Mouse (Mus musculus): ENCODE results near the gene Gpx4. TPM values are rescaled to one million over a fixed set of nuclear protein-coding genes. Genes with fewer than 3 reads are reported as not detected.
A peak's percentile ranks its signal among the peaks of the same experiment; 100 is the strongest.
"Not testable (repeated sequence)": the region's sequence is repeated elsewhere in the genome, so short reads cannot be mapped to it uniquely, and the experiment has no call there.

The Gpx4 gene
- polyA plus RNA-seq, 1 experiment from 2014 or later: 1,058 TPM

GRCm38 (mm10) chr10:80032799-80033480, 14.0 kb upstream of the Gpx4 start:
- TF ChIP-seq EP300 (IDR thresholded peaks at IDR 0.05) (no peak; the same call in none of the 2 replicates), CTCF (IDR thresholded peaks at IDR 0.05) (no peak)
- Histone ChIP-seq H3K4me3 (ENCODE audit: low read depth, low read length) (no peak overlapping the region), H3K27me3 (replicated peaks; ENCODE audit: insufficient read depth, low read length) (no peaks in the 10 kb centered on the region), H3K4me2 (replicated peaks; ENCODE audit: low read depth, low read length) (no peak overlapping the region), H3K4me1 (ENCODE audit: insufficient read depth, low read depth, low read length) (peaks cover 28% of the 10 kb centered on the region), H3K9ac (replicated peaks; ENCODE audit: low read depth) (peak overlapping the region; percentile 13; the same call in 1 of the 2 replicates), H3K9me3 (ENCODE audit: low read length) (no peaks in the 10 kb centered on the region), H3K27ac (ENCODE audit: low read length) (peak overlapping the region; percentile 92), H3K36me3 (ENCODE audit: insufficient read depth, low read length) (0 out of 2 replicates have a peak, but pooled peaks cover 7% of the 10 kb centered on the region)
- ATAC-seq (peak; percentile 64), DNase-seq (ENCODE audit: low spot score) (peak; percentile 80)
- WGBS: 9% methylated on average over 5 of the region's 5 CpGs

GRCm38 (mm10) chr10:80033511-80034391, 13.2 kb upstream of the Gpx4 start:
- H3K9ac ChIP-seq (replicated peaks; ENCODE audit: low read depth): no peak overlapping the region
- 0 out of 2 replicates have a peak, but pooled peaks cover 7% of the 10 kb centered on the region for H3K36me3 ChIP-seq (ENCODE audit: insufficient read depth, low read length)
- 13% methylated on average over 9 of the region's 9 CpGs for WGBS
- no peak overlapping the region for H3K4me3 ChIP-seq (ENCODE audit: low read depth, low read length)
- peak; percentile 88 for DNase-seq (ENCODE audit: low spot score)
- TF ChIP-seq CTCF (IDR thresholded peaks at IDR 0.05) (peak; percentile 77), EP300 (IDR thresholded peaks at IDR 0.05) (peak; percentile 50)
- no peaks in the 10 kb centered on the region for H3K9me3 ChIP-seq (ENCODE audit: low read length)
- H3K27ac ChIP-seq (ENCODE audit: low read length): peak overlapping the region; percentile 92
- no peak overlapping the region for H3K4me2 ChIP-seq (replicated peaks; ENCODE audit: low read depth, low read length)
- H3K27me3 ChIP-seq (replicated peaks; ENCODE audit: insufficient read depth, low read length): no peaks in the 10 kb centered on the region
- ATAC-seq: peak; percentile 71
- peaks cover 34% of the 10 kb centered on the region for H3K4me1 ChIP-seq (ENCODE audit: insufficient read depth, low read depth, low read length)

- DNase-seq (ENCODE audit: low spot score) (no peak), ATAC-seq (no peak)
- H3K9ac ChIP-seq (replicated peaks; ENCODE audit: low read depth): no peak overlapping the region
- H3K4me2 ChIP-seq (replicated peaks; ENCODE audit: low read depth, low read length): no peak overlapping the region
- 0 out of 2 replicates have a peak, but pooled peaks cover 7% of the 10 kb centered on the region for H3K36me3 ChIP-seq (ENCODE audit: insufficient read depth, low read length)
- H3K27ac ChIP-seq (ENCODE audit: low read length): peak overlapping the region; percentile 92
- peaks cover 34% of the 10 kb centered on the region for H3K4me1 ChIP-seq (ENCODE audit: insufficient read depth, low read depth, low read length)
- 72% methylated on average over 8 of the region's 8 CpGs for whole genome bisulfite sequencing
- TF ChIP-seq CTCF (IDR thresholded peaks at IDR 0.05) (no peak), EP300 (IDR thresholded peaks at IDR 0.05) (no peak)
- no peaks in the 10 kb centered on the region for H3K9me3 ChIP-seq (ENCODE audit: low read length)
- H3K4me3 ChIP-seq (ENCODE audit: low read depth, low read length): no peak overlapping the region
- H3K27me3 ChIP-seq (replicated peaks; ENCODE audit: insufficient read depth, low read length): no peaks in the 10 kb centered on the region
These were observed 11.8 kb upstream of the Gpx4 start for GRCm38 (mm10) chr10:80035148-80035547.

- H3K4me2 ChIP-seq (replicated peaks; ENCODE audit: low read depth, low read length): no peak overlapping the region
- H3K4me1 ChIP-seq (ENCODE audit: insufficient read depth, low read depth, low read length): peaks cover 34% of the 10 kb centered on the region
- peak overlapping the region; percentile 92 for H3K27ac ChIP-seq (ENCODE audit: low read length)
- no peaks in the 10 kb centered on the region for H3K27me3 ChIP-seq (replicated peaks; ENCODE audit: insufficient read depth, low read length)
- no peaks in the 10 kb centered on the region for H3K9me3 ChIP-seq (ENCODE audit: low read length)
- no peak overlapping the region for H3K9ac ChIP-seq (replicated peaks; ENCODE audit: low read depth)
- DNase-seq (ENCODE audit: low spot score) (peak; percentile 85), ATAC-seq (peak; percentile 40)
- TF ChIP-seq EP300 (IDR thresholded peaks at IDR 0.05): peak; percentile 44
- no peak for TF ChIP-seq CTCF (IDR thresholded peaks at IDR 0.05)
- 56% methylated on average over 5 of the region's 5 CpGs for WGBS
- H3K4me3 ChIP-seq (ENCODE audit: low read depth, low read length): no peak overlapping the region
- 0 out of 2 replicates have a peak, but pooled peaks cover 7% of the 10 kb centered on the region for H3K36me3 ChIP-seq (ENCODE audit: insufficient read depth, low read length)
These were observed 11.3 kb upstream of the Gpx4 start for GRCm38 (mm10) chr10:80035686-80036085.

- H3K9me3 ChIP-seq (ENCODE audit: low read length): no peaks in the 10 kb centered on the region
- H3K4me3 ChIP-seq (ENCODE audit: low read depth, low read length): no peak overlapping the region
- no peak overlapping the region for H3K4me2 ChIP-seq (replicated peaks; ENCODE audit: low read depth, low read length)
- no peak for TF ChIP-seq EP300 (IDR thresholded peaks at IDR 0.05)
- TF ChIP-seq CTCF (IDR thresholded peaks at IDR 0.05): no peak
- H3K27me3 ChIP-seq (replicated peaks; ENCODE audit: insufficient read depth, low read length): no peaks in the 10 kb centered on the region
- no peak overlapping the region for H3K9ac ChIP-seq (replicated peaks; ENCODE audit: low read depth)
- H3K4me1 ChIP-seq (ENCODE audit: insufficient read depth, low read depth, low read length): peaks cover 34% of the 10 kb centered on the region
- H3K27ac ChIP-seq (ENCODE audit: low read length): peak overlapping the region; percentile 59
- no peak for ATAC-seq
- no peak for DNase-seq (ENCODE audit: low spot score)
- 86% methylated on average over 13 of the region's 13 CpGs for WGBS
- 0 out of 2 replicates have a peak, but pooled peaks cover 7% of the 10 kb centered on the region for H3K36me3 ChIP-seq (ENCODE audit: insufficient read depth, low read length)
These were observed 10.1 kb upstream of the Gpx4 start for GRCm38 (mm10) chr10:80036832-80037231.

GRCm38 (mm10) chr10:80039559-80039979, 7.4 kb upstream of the Gpx4 start, which contains the start of gene Polr2e:
Gene Polr2e, minus strand, starts transcription at chr10:80039795.
- peak within 1 kb of the TSS; percentile 73 for H3K27ac ChIP-seq (ENCODE audit: low read length)
- under 1% methylated on average over 36 of the region's 40 CpGs for WGBS

GRCm38 (mm10) chr10:80041409-80042060, 5.4 kb upstream of the Gpx4 start:
- H3K4me3 ChIP-seq (ENCODE audit: low read depth, low read length); ATAC-seq; H3K27me3 ChIP-seq (replicated peaks; ENCODE audit: insufficient read depth, low read length); H3K4me1 ChIP-seq (ENCODE audit: insufficient read depth, low read depth, low read length); H3K9me3 ChIP-seq (ENCODE audit: low read length); H3K4me2 ChIP-seq (replicated peaks; ENCODE audit: low read depth, low read length); H3K36me3 ChIP-seq (ENCODE audit: insufficient read depth, low read length); DNase-seq (ENCODE audit: low spot score); H3K27ac ChIP-seq (ENCODE audit: low read length); H3K9ac ChIP-seq (replicated peaks; ENCODE audit: low read depth): not testable (repeated sequence)
- WGBS: 86% methylated on average over 8 of the region's 8 CpGs

More at GRCm38 (mm10) chr10:80039559-80039979, 7.4 kb upstream of the Gpx4 start, which contains the start of gene Polr2e:
- peak within 1 kb of the TSS; percentile 70 for H3K4me3 ChIP-seq (ENCODE audit: low read depth, low read length)
- ATAC-seq (peak; percentile 95), DNase-seq (ENCODE audit: low spot score) (peak; percentile 98)
- peak within 1 kb of the TSS; percentile 73 for H3K9ac ChIP-seq (replicated peaks; ENCODE audit: low read depth)
- H3K4me1 ChIP-seq (ENCODE audit: insufficient read depth, low read depth, low read length): peaks cover 11% of the 10 kb centered on the region; the same call in 1 of the 2 replicates
- 0 out of 2 replicates have a peak, but pooled peaks cover 7% of the 10 kb centered on the region for H3K36me3 ChIP-seq (ENCODE audit: insufficient read depth, low read length)
- peak within 1 kb of the TSS; percentile 88 for H3K4me2 ChIP-seq (replicated peaks; ENCODE audit: low read depth, low read length)
- no peaks in the 10 kb centered on the region for H3K27me3 ChIP-seq (replicated peaks; ENCODE audit: insufficient read depth, low read length)
- TF ChIP-seq EP300 (IDR thresholded peaks at IDR 0.05) (peak; percentile 89), CTCF (IDR thresholded peaks at IDR 0.05) (peak; percentile 20; the same call in 1 of the 2 replicates)
- no peaks in the 10 kb centered on the region for H3K9me3 ChIP-seq (ENCODE audit: low read length)

Data from lung, postnatal 0 days (tissue).